Mouse (Mus musculus) adrenal gland, adult 8-10 months (tissue): ENCODE results near the gene Birc7. TPM values are rescaled to one million over a fixed set of nuclear protein-coding genes. Genes with fewer than 3 reads are reported as not detected.

Source experiments
- DNase-seq: peaks from one replicate; pipeline ENCODE4 v3.0.0; 2022
- microRNA-seq, 2 experiments: library from miRNA; unstranded; fragments of <30 nt; microRNA quantifications; one replicate each; pipeline ENCODE4 v1.2.0; 2022
- total RNA-seq, 4 experiments: library from RNA; stranded (reverse); gene quantifications; 2 replicates each; pipeline ENCODE4 v1.2.4; 2022

Birc7 gene
- total RNA-seq, 4 experiments from 2014 or later, result not detected

GRCm38 (mm10) chr2:180967010-180967763, 38.4 kb downstream of the Birc7 start, which contains the start of gene Arfgap1:
Arfgap1 (plus strand) TSS chr2:180967225.
- peak; percentile 90 for DNase-seq

GRCm38 (mm10) chr2:180981133-180981532, 52.3 kb downstream of the Birc7 start:
- DNase-seq, result no peak

Small RNA genes lying within 50 kb of the gene (microRNA-seq; reads per million reads assigned to microRNA genes)
- 0 to 0.17 reads per million in 2 experiments for gene Mir124a-3

Other genes with a start within 250 kb of the Birc7 start
- gene Dido1, start 219.0 kb upstream of the Birc7 start, total RNA-seq, result 10 to 100 TPM; 41.3 to 60.8 (median 49.4) TPM
- gene Gid8, start 218.9 kb upstream of the Birc7 start, total RNA-seq, result 10 to 100 TPM; 58.4 to 65.5 (median 64.0) TPM
- gene Slc17a9, start 203.8 kb upstream of the Birc7 start, total RNA-seq, result 1 to 10 TPM in 2 of 4 experiments, under 1 TPM in 2; 0.81 to 2.3 (median 1.1) TPM
- not detected for gene Bhlhe23, start 152.1 kb upstream of the Birc7 start, total RNA-seq
- gene Ythdf1, start 8.1 kb upstream of the Birc7 start, total RNA-seq, result 10 to 100 TPM; 46.5 to 59.6 (median 53.0) TPM
- 1 to 10 TPM; 6.3 to 8.5 (median 6.8) TPM for gene Nkain4, start 25.7 kb downstream of the Birc7 start, total RNA-seq
- gene Arfgap1, start 38.2 kb downstream of the Birc7 start, total RNA-seq, result 10 to 100 TPM; 50.9 to 76.4 (median 62.9) TPM
- gene Col20a1, start 57.5 kb downstream of the Birc7 start, total RNA-seq, result 1 to 10 TPM; 2.3 to 4.5 (median 4.2) TPM
- 10 to 100 TPM; 12.0 to 27.7 (median 20.5) TPM for gene Chrna4, start 114.5 kb downstream of the Birc7 start, total RNA-seq
- gene Kcnq2, start 206.3 kb downstream of the Birc7 start, total RNA-seq, result 10 to 100 TPM in 2 of 4 experiments, 1 to 10 TPM in 2; 5.8 to 14.8 (median 10.0) TPM
- gene Eef1a2, start 228.0 kb downstream of the Birc7 start, total RNA-seq, result 10 to 100 TPM; 65.8 to 85.9 (median 68.2) TPM